Mouse (Mus musculus): ENCODE results near the gene Rps6kl1. TPM values are rescaled to one million over a fixed set of nuclear protein-coding genes. Genes with fewer than 3 reads are reported as not detected.
"Not testable (repeated sequence)": the region's sequence is repeated elsewhere in the genome, so short reads cannot be mapped to it uniquely, and the experiment has no call there.

The Rps6kl1 gene
- polyA plus RNA-seq, 1 experiment from 2014 or later, result 2.4 TPM

GRCm38 (mm10) chr12:85150321-85151001, 603 bp downstream of the Rps6kl1 start:
- no peak overlapping the region for H3K27ac ChIP-seq
- no peaks in the 10 kb centered on the region for H3K36me3 ChIP-seq
- peak overlapping the region; percentile 59 for H3K4me2 ChIP-seq (replicated peaks)
- H3K9ac ChIP-seq, result 0 out of 2 replicates have a peak overlapping the region, but pooled peaks have one; percentile 15
- H3K9me3 ChIP-seq, result no peaks in the 10 kb centered on the region
- ATAC-seq, result 0 out of 2 replicates have a peak, but pooled peaks have one; percentile 14
- H3K4me3 ChIP-seq (replicated peaks), result peak overlapping the region; percentile 29
- 16% methylated on average over 20 of the region's 20 CpGs for WGBS
- H3K27me3 ChIP-seq (replicated peaks), result 0 out of 2 replicates have a peak, but pooled peaks cover 8% of the 10 kb centered on the region
- H3K4me1 ChIP-seq (replicated peaks), result 0 out of 2 replicates have a peak, but pooled peaks cover 7% of the 10 kb centered on the region

GRCm38 (mm10) chr12:85146881-85147280, 4.2 kb downstream of the Rps6kl1 start:
- H3K36me3 ChIP-seq, result no peaks in the 10 kb centered on the region
- H3K9me3 ChIP-seq, result no peaks in the 10 kb centered on the region
- ATAC-seq, result no peak
- 0 out of 2 replicates have a peak, but pooled peaks cover 8% of the 10 kb centered on the region for H3K27me3 ChIP-seq (replicated peaks)
- no peak overlapping the region for H3K4me3 ChIP-seq (replicated peaks)
- 0 out of 2 replicates have a peak, but pooled peaks cover 10% of the 10 kb centered on the region for H3K4me1 ChIP-seq (replicated peaks)
- WGBS, result 75% methylated on average over 9 of the region's 9 CpGs
- no peak overlapping the region for H3K9ac ChIP-seq
- H3K4me2 ChIP-seq (replicated peaks), result no peak overlapping the region
- no peak overlapping the region for H3K27ac ChIP-seq

- Histone ChIP-seq H3K4me3 (replicated peaks) (no peak overlapping the region), H3K27ac (peak overlapping the region; percentile 20; the same call in 1 of the 2 replicates), H3K9ac (no peak overlapping the region)
Measured at GRCm38 (mm10) chr12:85146355-85146754, 4.7 kb downstream of the Rps6kl1 start.

GRCm38 (mm10) chr12:85145630-85146029, 5.4 kb downstream of the Rps6kl1 start:
- no peak overlapping the region for H3K9ac ChIP-seq
- no peaks in the 10 kb centered on the region for H3K9me3 ChIP-seq
- 54% methylated on average over 9 of the region's 9 CpGs for WGBS
- peak overlapping the region; percentile 20 for H3K27ac ChIP-seq
- peak; percentile 60 for ATAC-seq
- 0 out of 2 replicates have a peak, but pooled peaks cover 2% of the 10 kb centered on the region for H3K27me3 ChIP-seq (replicated peaks)
- no peak overlapping the region for H3K4me3 ChIP-seq (replicated peaks)
- no peak overlapping the region for H3K4me2 ChIP-seq (replicated peaks)
- H3K4me1 ChIP-seq (replicated peaks), result 0 out of 2 replicates have a peak, but pooled peaks cover 3% of the 10 kb centered on the region
- H3K36me3 ChIP-seq, result no peaks in the 10 kb centered on the region

More at GRCm38 (mm10) chr12:85146355-85146754, 4.7 kb downstream of the Rps6kl1 start:
- Histone ChIP-seq H3K4me2 (replicated peaks) (no peak overlapping the region), H3K36me3 (no peaks in the 10 kb centered on the region), H3K9me3 (no peaks in the 10 kb centered on the region), H3K4me1 (replicated peaks) (0 out of 2 replicates have a peak, but pooled peaks cover 10% of the 10 kb centered on the region), H3K27me3 (replicated peaks) (0 out of 2 replicates have a peak, but pooled peaks cover 5% of the 10 kb centered on the region)
- 25% methylated on average over 9 of the region's 11 CpGs for WGBS
- peak; percentile 57 for ATAC-seq

- H3K4me3 ChIP-seq (replicated peaks), result no peak overlapping the region
- 0 out of 2 replicates have a peak, but pooled peaks cover 2% of the 10 kb centered on the region for H3K4me1 ChIP-seq (replicated peaks)
- H3K9ac ChIP-seq, result no peak overlapping the region
- H3K9me3 ChIP-seq, result no peaks in the 10 kb centered on the region
- H3K36me3 ChIP-seq, result no peaks in the 10 kb centered on the region
- no peak overlapping the region for H3K4me2 ChIP-seq (replicated peaks)
- no peaks in the 10 kb centered on the region for H3K27me3 ChIP-seq (replicated peaks)
- no peak for ATAC-seq
- no peak overlapping the region for H3K27ac ChIP-seq
- 93% methylated on average over 4 of the region's 4 CpGs for WGBS
Measured at GRCm38 (mm10) chr12:85144821-85145220, 6.2 kb downstream of the Rps6kl1 start.

GRCm38 (mm10) chr12:85144276-85144675, 6.8 kb downstream of the Rps6kl1 start:
- H3K9me3 ChIP-seq; H3K27ac ChIP-seq; H3K27me3 ChIP-seq (replicated peaks); H3K4me2 ChIP-seq (replicated peaks); H3K4me3 ChIP-seq (replicated peaks); H3K9ac ChIP-seq; ATAC-seq; H3K4me1 ChIP-seq (replicated peaks); H3K36me3 ChIP-seq: not testable (repeated sequence)
- WGBS, result 62% methylated on average over 2 of the region's 2 CpGs

- H3K27ac ChIP-seq, result no peak overlapping the region
- ATAC-seq, result no peak
- no peaks in the 10 kb centered on the region for H3K36me3 ChIP-seq
- no peak overlapping the region for H3K9ac ChIP-seq
- 17% methylated on average over 4 of the region's 4 CpGs for WGBS
- H3K9me3 ChIP-seq, result no peaks in the 10 kb centered on the region
- 0 out of 2 replicates have a peak, but pooled peaks cover 2% of the 10 kb centered on the region for H3K4me1 ChIP-seq (replicated peaks)
- no peak overlapping the region for H3K4me3 ChIP-seq (replicated peaks)
- H3K27me3 ChIP-seq (replicated peaks), result no peaks in the 10 kb centered on the region
- no peak overlapping the region for H3K4me2 ChIP-seq (replicated peaks)
Measured at GRCm38 (mm10) chr12:85142803-85143202, 8.3 kb downstream of the Rps6kl1 start.

- Histone ChIP-seq H3K27ac (no peak overlapping the region), H3K9me3 (no peaks in the 10 kb centered on the region), H3K27me3 (replicated peaks) (no peaks in the 10 kb centered on the region), H3K4me3 (replicated peaks) (no peak overlapping the region), H3K4me2 (replicated peaks) (no peak overlapping the region), H3K9ac (no peak overlapping the region), H3K36me3 (no peaks in the 10 kb centered on the region), H3K4me1 (replicated peaks) (0 out of 2 replicates have a peak, but pooled peaks cover 4% of the 10 kb centered on the region)
- 84% methylated on average over 6 of the region's 6 CpGs for WGBS
- no peak for ATAC-seq
Measured at GRCm38 (mm10) chr12:85141096-85141495, 10.0 kb downstream of the Rps6kl1 start.

GRCm38 (mm10) chr12:85140036-85140701, 10.9 kb downstream of the Rps6kl1 start:
- Histone ChIP-seq H3K4me1 (replicated peaks) (0 out of 2 replicates have a peak, but pooled peaks cover 4% of the 10 kb centered on the region), H3K27ac (no peak overlapping the region), H3K9ac (no peak overlapping the region), H3K4me2 (replicated peaks) (peak overlapping the region; percentile 27; the same call in 1 of the 2 replicates), H3K27me3 (replicated peaks) (no peaks in the 10 kb centered on the region), H3K36me3 (no peaks in the 10 kb centered on the region), H3K4me3 (replicated peaks) (no peak overlapping the region), H3K9me3 (no peaks in the 10 kb centered on the region)
- ATAC-seq, result no peak
- 40% methylated on average over 18 of the region's 18 CpGs for WGBS

- Histone ChIP-seq H3K4me1 (replicated peaks) (0 out of 2 replicates have a peak, but pooled peaks cover 2% of the 10 kb centered on the region), H3K4me3 (replicated peaks) (no peak overlapping the region), H3K36me3 (peaks cover 23% of the 10 kb centered on the region), H3K27ac (no peak overlapping the region), H3K9ac (no peak overlapping the region), H3K9me3 (no peaks in the 10 kb centered on the region), H3K27me3 (replicated peaks) (no peaks in the 10 kb centered on the region), H3K4me2 (replicated peaks) (no peak overlapping the region)
- ATAC-seq, result 0 out of 2 replicates have a peak, but pooled peaks have one; percentile 9
- WGBS, result 72% methylated on average over 4 of the region's 4 CpGs
Measured at GRCm38 (mm10) chr12:85136627-85137026, 14.4 kb downstream of the Rps6kl1 start.

GRCm38 (mm10) chr12:85135513-85136470, 15.3 kb downstream of the Rps6kl1 start:
- no peak overlapping the region for H3K27ac ChIP-seq
- no peak overlapping the region for H3K4me2 ChIP-seq (replicated peaks)
- 0 out of 2 replicates have a peak, but pooled peaks have one; percentile 34 for ATAC-seq
- H3K9ac ChIP-seq, result no peak overlapping the region
- no peaks in the 10 kb centered on the region for H3K27me3 ChIP-seq (replicated peaks)
- no peak overlapping the region for H3K4me3 ChIP-seq (replicated peaks)
- WGBS, result 74% methylated on average over 19 of the region's 19 CpGs
- no peaks in the 10 kb centered on the region for H3K9me3 ChIP-seq
- H3K4me1 ChIP-seq (replicated peaks), result 0 out of 2 replicates have a peak, but pooled peaks cover 2% of the 10 kb centered on the region
- peaks cover 29% of the 10 kb centered on the region for H3K36me3 ChIP-seq
